ENCODE assay signal across 16 mouse cellular contexts in genomic region chr2:5316217-5316616, GRCm38 (mm10).
DNase-seq lines count a peak whose midpoint lies in the region; ATAC-seq and TF ChIP-seq lines count a peak whose summit lies in the region.
"Had no signal": no experiment of that assay in that cellular context is flagged by ENCODE, and none has a peak within 500 bp of the region (broad histone marks: within the 10 kb centered on the region; RNA-seq: fewer than 3 reads in every experiment).

No protein-coding gene starts in this region.

- TF ChIP-seq CTCF in lung, embryonic 14.5 days (IDR thresholded peaks at IDR 0.05; ENCODE audit: low read depth): no peak
- TF ChIP-seq CTCF in thymus, adult 2 months (IDR thresholded peaks at IDR 0.05; ENCODE audit: borderline replicate concordance, control insufficient read depth, extremely low read depth, insufficient read depth, low read length, poor library complexity): no peak

- peaks cover 4% of the 10 kb centered on the region; the same call in 1 of the 2 replicates for H3K4me1 ChIP-seq in lung, embryonic 14.5 days (ENCODE audit: insufficient read depth)
- peaks cover 12% of the 10 kb centered on the region for H3K4me1 ChIP-seq in liver, embryonic 13.5 days (replicated peaks)
- H3K4me1 ChIP-seq in stomach, embryonic 15.5 days: peaks cover 15% of the 10 kb centered on the region
- H3K4me1 ChIP-seq in thymus, adult 2 months (replicated peaks; ENCODE audit: control insufficient read depth, insufficient read depth, low read length): no peaks in the 10 kb centered on the region

- H3K36me3 ChIP-seq in lung, embryonic 14.5 days (ENCODE audit: insufficient read depth): no peaks in the 10 kb centered on the region
- no peaks in the 10 kb centered on the region for H3K36me3 ChIP-seq in liver, embryonic 13.5 days
- no peaks in the 10 kb centered on the region for H3K36me3 ChIP-seq in stomach, embryonic 15.5 days
- H3K36me3 ChIP-seq in thymus, adult 2 months (ENCODE audit: control insufficient read depth, insufficient read depth, low read length): peaks cover 3% of the 10 kb centered on the region
- H3K36me3 ChIP-seq: heart, embryonic 13.5 days; limb, embryonic 12.5 days; neural tube, embryonic 15.5 days had no signal

- 74% methylated on average over 4 of the region's 4 CpGs for WGBS in lung, embryonic 14.5 days
- WGBS in liver, embryonic 13.5 days (ENCODE audit: insufficient replicate concordance): 62% methylated on average over 4 of the region's 4 CpGs
- whole genome bisulfite sequencing in stomach, embryonic 15.5 days: 78% methylated on average over 4 of the region's 4 CpGs
- WGBS in thymus, adult 2 months: 95% methylated on average over 4 of the region's 4 CpGs

- H3K27me3 ChIP-seq in lung, embryonic 14.5 days (ENCODE audit: insufficient read depth, low read length): no peaks in the 10 kb centered on the region
- H3K27me3 ChIP-seq in liver, embryonic 13.5 days: no peaks in the 10 kb centered on the region
- no peaks in the 10 kb centered on the region for H3K27me3 ChIP-seq in stomach, embryonic 15.5 days (replicated peaks)
- no peaks in the 10 kb centered on the region for H3K27me3 ChIP-seq in thymus, adult 2 months (ENCODE audit: control insufficient read depth, insufficient read depth, low read length)
- H3K27me3 ChIP-seq: heart, embryonic 13.5 days; limb, embryonic 12.5 days; neural tube, embryonic 15.5 days had no signal

- no peak for ATAC-seq in lung, embryonic 14.5 days (ENCODE audit: insufficient read depth)
- ATAC-seq in erythroid progenitor cell, adult 5-6 weeks (replicated peaks; ENCODE audit: low FRiP score, poor library complexity, severe bottlenecking): peak; percentile 57
- peak; percentile 73 for ATAC-seq in liver, embryonic 13.5 days (ENCODE audit: low read depth)
- no peak for ATAC-seq in stomach, embryonic 15.5 days (ENCODE audit: insufficient read depth, low FRiP score, low read depth)
- ATAC-seq: forebrain, embryonic 16.5 days had no signal

- H3K9ac ChIP-seq in lung, embryonic 14.5 days: no peak overlapping the region
- H3K9ac ChIP-seq in liver, embryonic 13.5 days: no peak overlapping the region
- no peak overlapping the region for H3K9ac ChIP-seq in stomach, embryonic 15.5 days
- H3K9ac ChIP-seq: heart, embryonic 13.5 days; limb, embryonic 12.5 days; neural tube, embryonic 15.5 days had no signal

- no peak for TF ChIP-seq POLR2A in thymus, adult 2 months (IDR thresholded peaks at IDR 0.05; ENCODE audit: control insufficient read depth, extremely low read depth, insufficient read depth, low read length, poor library complexity)

- no peak overlapping the region for H3K4me3 ChIP-seq in lung, embryonic 14.5 days (ENCODE audit: low read depth, low read length)
- no peak overlapping the region for H3K4me3 ChIP-seq in liver, embryonic 13.5 days (replicated peaks)
- no peak overlapping the region for H3K4me3 ChIP-seq in stomach, embryonic 15.5 days (replicated peaks)
- H3K4me3 ChIP-seq in thymus, adult 2 months (ENCODE audit: control insufficient read depth, insufficient read depth, low read length): no peak overlapping the region
- H3K4me3 ChIP-seq: heart, embryonic 13.5 days; limb, embryonic 12.5 days; neural tube, embryonic 15.5 days had no signal

- no peak for DNase-seq in lung, embryonic 14.5 days
- DNase-seq in lung, postnatal 25 days (ENCODE audit: low spot score): no peak
- DNase-seq in liver, embryonic 13.5 days: no peak
- no peak for DNase-seq in heart, adult 18-20 months
- DNase-seq in thymus, adult 2 months: no peak
- DNase-seq: adrenal gland, postnatal 10 days; cerebellum, adult 11 months; cerebellum, postnatal 14 days; embryo, embryonic 11 days; retina, postnatal 1 day had no signal

- H3K4me2 ChIP-seq in lung, embryonic 14.5 days: no peak overlapping the region
- no peak overlapping the region for H3K4me2 ChIP-seq in liver, embryonic 13.5 days
- no peak overlapping the region for H3K4me2 ChIP-seq in stomach, embryonic 15.5 days
- H3K4me2 ChIP-seq: heart, embryonic 13.5 days; limb, embryonic 12.5 days; neural tube, embryonic 15.5 days had no signal

- H3K9me3 ChIP-seq in lung, embryonic 14.5 days (ENCODE audit: low read depth, low read length): no peaks in the 10 kb centered on the region
- H3K9me3 ChIP-seq in liver, embryonic 13.5 days (replicated peaks): no peaks in the 10 kb centered on the region
- H3K9me3 ChIP-seq in stomach, embryonic 15.5 days: no peaks in the 10 kb centered on the region
- H3K9me3 ChIP-seq: heart, embryonic 13.5 days; limb, embryonic 12.5 days; neural tube, embryonic 15.5 days had no signal

- H3K27ac ChIP-seq in lung, embryonic 14.5 days (ENCODE audit: low read depth): 0 out of 2 replicates have a peak overlapping the region, but pooled peaks have one; percentile 4
- H3K27ac ChIP-seq in liver, embryonic 13.5 days: no peak overlapping the region
- H3K27ac ChIP-seq in stomach, embryonic 15.5 days: peak overlapping the region; percentile 72
- H3K27ac ChIP-seq in thymus, adult 2 months (ENCODE audit: control insufficient read depth, insufficient read depth, low read length): no peak overlapping the region
- H3K27ac ChIP-seq: heart, embryonic 13.5 days; limb, embryonic 12.5 days had no signal

Comparison
In these comparisons a context has a peak if more than half of its experiments do, and no peak if none do; other contexts are left out.
1. ATAC-seq: peak in erythroid progenitor cell, adult 5-6 weeks (single experiment) and liver, embryonic 13.5 days (single experiment); none in lung, embryonic 14.5 days (single experiment) and stomach, embryonic 15.5 days (single experiment).
2. H3K27ac ChIP-seq: peak in lung, embryonic 14.5 days (single experiment) and stomach, embryonic 15.5 days (single experiment); none in liver, embryonic 13.5 days (single experiment) and thymus, adult 2 months (single experiment).